In the genomic region with DNA sequence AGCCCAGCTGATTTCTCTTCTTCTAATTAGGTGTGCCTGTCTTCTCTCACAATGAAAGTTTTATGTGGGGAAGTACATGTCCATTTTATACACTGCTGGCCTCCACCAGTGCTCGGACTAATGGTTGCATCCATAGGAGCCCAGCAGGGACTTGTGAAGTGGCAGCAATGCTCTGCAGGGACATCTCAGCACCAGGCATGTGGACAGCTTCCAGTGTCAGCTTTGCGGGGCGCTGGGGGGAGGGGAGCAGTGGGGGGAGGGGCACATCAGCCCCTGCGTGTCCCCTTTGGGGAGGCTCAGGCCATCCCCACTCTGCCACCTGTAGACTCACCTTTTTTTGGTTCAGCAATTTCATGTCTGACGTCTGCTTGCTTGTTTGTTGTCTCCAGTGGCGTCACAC, we compare ENCODE assay signal across 16 mouse cellular contexts. TPM values are rescaled to one million over a fixed set of nuclear protein-coding genes. Genes with fewer than 3 reads are reported as not detected.
DNase-seq lines count a peak whose midpoint lies in the region; ATAC-seq and TF ChIP-seq lines count a peak whose summit lies in the region.
"Had no signal": no experiment of that assay in that cellular context is flagged by ENCODE, and none has a peak within 500 bp of the region (broad histone marks: within the 10 kb centered on the region; RNA-seq: fewer than 3 reads in every experiment).

No protein-coding gene starts in this region.

- H3K36me3 ChIP-seq in forebrain, embryonic 11.5 days (ENCODE audit: control insufficient read depth, insufficient read depth, low read length) = no peaks in the 10 kb centered on the region
- H3K36me3 ChIP-seq in forebrain, embryonic 16.5 days (ENCODE audit: control insufficient read depth, insufficient read depth) = no peaks in the 10 kb centered on the region
- H3K36me3 ChIP-seq in kidney, embryonic 15.5 days = no peaks in the 10 kb centered on the region
- no peaks in the 10 kb centered on the region for H3K36me3 ChIP-seq in neural tube, embryonic 12.5 days
- H3K36me3 ChIP-seq: embryonic facial prominence, embryonic 12.5 days; stomach, embryonic 15.5 days had no signal

- no peak overlapping the region for H3K27ac ChIP-seq in forebrain, embryonic 11.5 days (ENCODE audit: low read depth, low read length)
- no peak overlapping the region for H3K27ac ChIP-seq in forebrain, embryonic 16.5 days (ENCODE audit: low read length)
- H3K27ac ChIP-seq in kidney, embryonic 15.5 days = no peak overlapping the region
- no peak overlapping the region for H3K27ac ChIP-seq in neural tube, embryonic 12.5 days
- H3K27ac ChIP-seq in olfactory bulb, adult 2 months (ENCODE audit: insufficient read depth, low read depth, low read length) = 0 out of 2 replicates have a peak overlapping the region, but pooled peaks have one; percentile 17
- H3K27ac ChIP-seq: embryonic facial prominence, embryonic 12.5 days; stomach, embryonic 15.5 days had no signal

- H3K4me3 ChIP-seq in forebrain, embryonic 11.5 days (ENCODE audit: low read depth, low read length) = no peak overlapping the region
- H3K4me3 ChIP-seq in forebrain, embryonic 16.5 days (replicated peaks; ENCODE audit: low read length) = no peak overlapping the region
- no peak overlapping the region for H3K4me3 ChIP-seq in kidney, embryonic 15.5 days (replicated peaks)
- no peak overlapping the region for H3K4me3 ChIP-seq in neural tube, embryonic 12.5 days
- H3K4me3 ChIP-seq in olfactory bulb, adult 2 months (ENCODE audit: insufficient read depth, low read depth, low read length) = no peak overlapping the region
- H3K4me3 ChIP-seq: embryonic facial prominence, embryonic 12.5 days; stomach, embryonic 15.5 days had no signal

- H3K9me3 ChIP-seq in forebrain, embryonic 11.5 days (ENCODE audit: control insufficient read depth, low read length) = no peaks in the 10 kb centered on the region
- H3K9me3 ChIP-seq in forebrain, embryonic 16.5 days (ENCODE audit: control insufficient read depth, low read length) = no peaks in the 10 kb centered on the region
- H3K9me3 ChIP-seq in kidney, embryonic 15.5 days (replicated peaks) = no peaks in the 10 kb centered on the region
- no peaks in the 10 kb centered on the region for H3K9me3 ChIP-seq in neural tube, embryonic 12.5 days
- H3K9me3 ChIP-seq: embryonic facial prominence, embryonic 12.5 days; stomach, embryonic 15.5 days had no signal

- TF ChIP-seq POLR2A in olfactory bulb, adult 2 months (IDR thresholded peaks at IDR 0.05; ENCODE audit: insufficient read depth, low read depth, low read length) = no peak

- ATAC-seq in forebrain, embryonic 11.5 days (replicated peaks; ENCODE audit: low FRiP score) = no peak
- no peak for ATAC-seq in forebrain, embryonic 16.5 days
- no peak for ATAC-seq in kidney, embryonic 15.5 days (replicated peaks; ENCODE audit: low FRiP score)
- no peak for ATAC-seq in neural tube, embryonic 12.5 days (ENCODE audit: low FRiP score, low read depth)

- 0 out of 2 replicates have a peak overlapping the region, but pooled peaks have one; percentile 3 for H3K4me2 ChIP-seq in forebrain, embryonic 11.5 days (ENCODE audit: low read depth, low read length, severe bottlenecking)
- H3K4me2 ChIP-seq in forebrain, embryonic 16.5 days (ENCODE audit: low read length) = no peak overlapping the region
- no peak overlapping the region for H3K4me2 ChIP-seq in kidney, embryonic 15.5 days
- H3K4me2 ChIP-seq in neural tube, embryonic 12.5 days (replicated peaks) = peak overlapping the region; percentile 18; the same call in 1 of the 2 replicates
- H3K4me2 ChIP-seq: embryonic facial prominence, embryonic 12.5 days; heart, embryonic 11.5 days; liver, embryonic 11.5 days; stomach, embryonic 15.5 days had no signal

- peaks cover 2% of the 10 kb centered on the region; the same call in 1 of the 2 replicates for H3K4me1 ChIP-seq in forebrain, embryonic 11.5 days (replicated peaks; ENCODE audit: control insufficient read depth, insufficient read depth, low read length)
- H3K4me1 ChIP-seq in forebrain, embryonic 16.5 days (replicated peaks; ENCODE audit: control insufficient read depth, insufficient read depth, low read length) = peaks cover 19% of the 10 kb centered on the region
- peaks cover 6% of the 10 kb centered on the region for H3K4me1 ChIP-seq in kidney, embryonic 15.5 days
- H3K4me1 ChIP-seq in neural tube, embryonic 12.5 days = peaks cover 17% of the 10 kb centered on the region
- peaks cover 54% of the 10 kb centered on the region for H3K4me1 ChIP-seq in olfactory bulb, adult 2 months (ENCODE audit: control insufficient read depth, insufficient read depth, low read length)
- H3K4me1 ChIP-seq: stomach, embryonic 15.5 days had no signal

- peaks cover 42% of the 10 kb centered on the region for H3K27me3 ChIP-seq in forebrain, embryonic 11.5 days (ENCODE audit: control insufficient read depth, insufficient read depth, low read length)
- peaks cover 53% of the 10 kb centered on the region for H3K27me3 ChIP-seq in forebrain, embryonic 16.5 days (replicated peaks; ENCODE audit: control insufficient read depth, insufficient read depth, low read length)
- peaks cover 77% of the 10 kb centered on the region for H3K27me3 ChIP-seq in kidney, embryonic 15.5 days
- peaks cover 58% of the 10 kb centered on the region for H3K27me3 ChIP-seq in neural tube, embryonic 12.5 days (replicated peaks)

- 3% methylated on average over 6 of the region's 6 CpGs for WGBS in forebrain, embryonic 11.5 days
- WGBS in forebrain, embryonic 16.5 days = 5% methylated on average over 5 of the region's 6 CpGs
- 5% methylated on average over 6 of the region's 6 CpGs for WGBS in kidney, embryonic 15.5 days
- 5% methylated on average over 6 of the region's 6 CpGs for WGBS in neural tube, embryonic 12.5 days
- WGBS in olfactory bulb, adult 2 months = 10% methylated on average over 6 of the region's 6 CpGs

- no peak overlapping the region for H3K9ac ChIP-seq in forebrain, embryonic 11.5 days (ENCODE audit: low read length)
- H3K9ac ChIP-seq in forebrain, embryonic 16.5 days (replicated peaks; ENCODE audit: low read depth, low read length) = no peak overlapping the region
- no peak overlapping the region for H3K9ac ChIP-seq in kidney, embryonic 15.5 days
- H3K9ac ChIP-seq in neural tube, embryonic 12.5 days = no peak overlapping the region
- H3K9ac ChIP-seq: embryonic facial prominence, embryonic 12.5 days; stomach, embryonic 15.5 days had no signal

- no peak for DNase-seq in forebrain, embryonic 11.5 days (ENCODE audit: low spot score)
- DNase-seq in kidney, postnatal 4 days = peak; percentile 46 to 50
- no peak for DNase-seq in neural tube, embryonic 10.5 days (ENCODE audit: extremely low spot score, low spot score)
- DNase-seq in lung, postnatal 4 days = no peak
- DNase-seq: B cell, adult 2 months; cerebellum, postnatal 10 days; lung, adult 2 months; thymus, adult 2 months had no signal

- no peak for TF ChIP-seq CTCF in olfactory bulb, adult 2 months (IDR thresholded peaks at IDR 0.05; ENCODE audit: insufficient read depth, low read depth, low read length)

RNA-seq across cellular contexts. Expression of a gene that starts 5.5 kb away (rescaled TPM):
- 0.17 and 0.21 TPM in 2 replicates for polyA plus RNA-seq in forebrain, embryonic 11.5 days (2014; fragmentation: Nextera tagmentation; extraction: Ambion mirVana)
- polyA plus RNA-seq in forebrain, embryonic 16.5 days (2015; fragmentation: Nextera tagmentation; extraction: Ambion mirVana) = 0.94 and 1.1 TPM in 2 replicates
- polyA plus RNA-seq in kidney, embryonic 15.5 days (2015; fragmentation: Nextera tagmentation; extraction: Ambion mirVana) = 0.31 and 0.57 TPM in 2 replicates
- 3.4 and 5.4 TPM in 2 replicates for polyA plus RNA-seq in neural tube, embryonic 12.5 days (2016; fragmentation: Nextera tagmentation; extraction: Ambion mirVana)
- not detected in 2 replicates for polyA plus RNA-seq in olfactory bulb, adult 2 months (2012; ENCODE audit: insufficient read depth, insufficient read length, low replicate concordance, missing spikeins)

RNA-seq across cellular contexts. Expression of a gene that starts 33.2 kb away (rescaled TPM):
- polyA plus RNA-seq in forebrain, embryonic 11.5 days (2014; fragmentation: Nextera tagmentation; extraction: Ambion mirVana) = 59.2 and 66.4 TPM in 2 replicates
- 90.6 and 92.1 TPM in 2 replicates for polyA plus RNA-seq in forebrain, embryonic 16.5 days (2015; fragmentation: Nextera tagmentation; extraction: Ambion mirVana)
- polyA plus RNA-seq in kidney, embryonic 15.5 days (2015; fragmentation: Nextera tagmentation; extraction: Ambion mirVana) = 59.8 and 65.3 TPM in 2 replicates
- 71.9 and 82.7 TPM in 2 replicates for polyA plus RNA-seq in neural tube, embryonic 12.5 days (2016; fragmentation: Nextera tagmentation; extraction: Ambion mirVana)
- polyA plus RNA-seq in olfactory bulb, adult 2 months (2012; ENCODE audit: insufficient read depth, insufficient read length, low replicate concordance, missing spikeins) = 603 TPM in 1 of 2 replicates, not detected in the other

RNA-seq across cellular contexts. Expression of a gene that starts 58.3 kb away (rescaled TPM):
- polyA plus RNA-seq in forebrain, embryonic 11.5 days (2014; fragmentation: Nextera tagmentation; extraction: Ambion mirVana) = 54.7 and 61.3 TPM in 2 replicates
- 66.6 and 73.6 TPM in 2 replicates for polyA plus RNA-seq in forebrain, embryonic 16.5 days (2015; fragmentation: Nextera tagmentation; extraction: Ambion mirVana)
- 36.0 and 39.7 TPM in 2 replicates for polyA plus RNA-seq in kidney, embryonic 15.5 days (2015; fragmentation: Nextera tagmentation; extraction: Ambion mirVana)
- polyA plus RNA-seq in neural tube, embryonic 12.5 days (2016; fragmentation: Nextera tagmentation; extraction: Ambion mirVana) = 51.1 and 53.6 TPM in 2 replicates
- polyA plus RNA-seq in olfactory bulb, adult 2 months (2012; ENCODE audit: insufficient read depth, insufficient read length, low replicate concordance, missing spikeins) = not detected in 2 replicates

Comparison
In these comparisons a context has a peak if more than half of its experiments do, and no peak if none do; other contexts are left out.
1. H3K4me2 ChIP-seq: peak in forebrain, embryonic 11.5 days (single experiment) and neural tube, embryonic 12.5 days (single experiment); none in forebrain, embryonic 16.5 days (single experiment) and kidney, embryonic 15.5 days (single experiment).
2. DNase-seq: peak in kidney, postnatal 4 days (2 of 2); none in forebrain, embryonic 11.5 days (single experiment), neural tube, embryonic 10.5 days (single experiment) and lung, postnatal 4 days (0 of 2).
3. RNA of a gene that starts 58.3 kb away (polyA plus RNA-seq): 66.6 to 73.6 TPM in forebrain, embryonic 16.5 days, 54.7 to 61.3 TPM in forebrain, embryonic 11.5 days, 51.1 to 53.6 TPM in neural tube, embryonic 12.5 days and 36.0 to 39.7 TPM in kidney, embryonic 15.5 days; not detected in olfactory bulb, adult 2 months; every median in the first group is over 10 times any median in the second.